Mouse (Mus musculus): ENCODE results near the gene Gdpd1.

GRCm38 (mm10) chr11:87021551-87021950 is 52.3 kb downstream of the Gdpd1 start:
- TF ChIP-seq POLR2A (IDR thresholded peaks at IDR 0.05; ENCODE audit: low read depth, low read length): no peak
- TF ChIP-seq CTCF (IDR thresholded peaks at IDR 0.05; ENCODE audit: extremely low read depth, insufficient read depth, insufficient read length, insufficient replicate concordance): no peak

Data from spleen, adult 2 months (tissue).